Mouse (Mus musculus): ENCODE results near the gene Epb41. TPM values are rescaled to one million over a fixed set of nuclear protein-coding genes. Genes with fewer than 3 reads are reported as not detected.

Gene Epb41
- polyA plus RNA-seq, 1 experiment from 2014 or later, result 133 TPM

DNA sequence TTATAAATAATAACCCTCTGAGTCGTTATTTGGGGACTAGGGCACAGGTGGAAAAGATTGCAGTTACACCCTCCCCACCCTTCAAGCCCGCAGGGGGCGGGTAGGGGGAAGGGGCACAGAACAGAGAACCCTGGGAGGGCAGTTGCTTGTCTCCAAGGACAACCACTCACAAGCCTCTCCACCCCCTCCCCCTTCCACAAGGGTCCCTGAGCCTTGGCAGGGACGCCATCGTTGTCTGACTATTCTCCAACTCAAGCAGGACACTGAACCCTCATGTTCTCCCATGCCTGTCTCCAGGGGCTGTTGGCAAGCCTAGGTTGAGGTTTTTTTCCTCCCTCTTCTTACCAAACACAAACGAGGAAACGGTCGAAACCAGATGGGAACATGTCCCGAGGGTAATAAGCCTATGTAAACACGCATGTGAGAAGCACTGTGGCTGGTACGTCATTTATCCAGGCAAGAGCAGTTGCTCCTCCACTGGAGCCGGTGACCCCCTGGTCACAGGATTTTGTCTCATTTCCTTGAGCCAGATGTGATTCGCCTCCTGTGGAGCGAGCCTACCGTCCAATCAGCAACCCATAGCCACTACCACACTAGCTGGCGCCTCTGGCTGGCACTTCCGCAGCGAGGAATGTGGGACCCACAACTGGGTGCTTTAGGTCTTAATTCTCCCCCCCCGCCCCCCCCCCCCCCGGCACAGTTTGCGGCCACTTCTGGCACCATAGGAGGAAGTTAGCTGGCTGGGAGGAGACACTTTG is 164.7 kb downstream of the Epb41 start:
- peak; percentile 67 for DNase-seq (ENCODE audit: low spot score)
- Histone ChIP-seq H3K4me3 (peak overlapping the region; percentile 37), H3K36me3 (replicated peaks) (peaks cover 16% of the 10 kb centered on the region), H3K27me3 (replicated peaks; ENCODE audit: low read depth, poor library complexity, severe bottlenecking) (peaks cover 44% of the 10 kb centered on the region), H3K27ac (replicated peaks) (no peak overlapping the region), H3K9me3 (0 out of 2 replicates have a peak, but pooled peaks cover 3% of the 10 kb centered on the region), H3K4me1 (peaks cover 43% of the 10 kb centered on the region)
- WGBS, result 15% methylated on average over 21 of the region's 21 CpGs

DNA sequence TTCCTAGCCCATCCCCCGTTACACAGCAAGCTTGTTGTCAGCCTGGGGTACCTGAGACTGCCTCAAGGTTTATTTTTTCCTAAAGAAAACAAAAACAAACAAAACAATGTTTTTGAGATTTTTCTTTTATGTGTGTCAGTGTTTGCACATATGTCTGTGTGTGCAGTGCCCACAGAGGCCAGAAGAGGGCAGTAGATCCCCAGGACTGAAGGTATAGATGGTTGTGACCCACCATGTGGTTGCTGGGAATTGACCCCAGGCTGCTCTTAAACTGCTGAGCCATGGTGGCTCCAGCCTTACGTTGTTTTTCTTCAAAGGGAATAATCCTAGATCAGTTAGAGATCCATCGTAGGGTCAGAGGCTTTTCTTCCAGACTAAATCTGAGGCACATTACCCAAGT is 167.2 kb downstream of the Epb41 start:
- no peak for DNase-seq (ENCODE audit: low spot score)
- Histone ChIP-seq H3K4me1 (peaks cover 24% of the 10 kb centered on the region), H3K36me3 (replicated peaks) (peaks cover 40% of the 10 kb centered on the region), H3K9me3 (0 out of 2 replicates have a peak, but pooled peaks cover 3% of the 10 kb centered on the region), H3K4me3 (no peak overlapping the region), H3K27ac (replicated peaks) (no peak overlapping the region), H3K27me3 (replicated peaks; ENCODE audit: low read depth, poor library complexity, severe bottlenecking) (peaks cover 20% of the 10 kb centered on the region)
- 87% methylated on average over 3 of the region's 3 CpGs for WGBS

DNA sequence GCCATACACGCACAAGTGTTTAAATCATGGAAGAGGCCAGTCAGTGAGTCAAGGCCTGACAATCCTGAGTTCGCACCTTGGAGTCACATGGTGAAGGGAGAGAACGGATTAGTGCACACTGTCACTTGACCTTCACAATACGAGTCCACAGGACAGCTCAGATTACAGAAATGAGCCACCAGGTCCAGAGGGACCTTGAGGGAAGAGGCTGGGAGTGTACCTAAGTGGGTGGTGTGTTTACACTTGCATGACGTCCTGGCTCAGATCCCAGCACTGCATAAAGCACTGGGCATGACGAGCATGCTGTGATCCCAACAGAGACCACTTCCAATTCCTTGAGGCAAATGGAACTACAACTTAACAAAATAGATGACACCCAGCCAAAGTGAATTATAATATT is 168.7 kb downstream of the Epb41 start:
- Histone ChIP-seq H3K36me3 (replicated peaks) (peaks cover 54% of the 10 kb centered on the region), H3K4me1 (peaks cover 21% of the 10 kb centered on the region), H3K27me3 (replicated peaks; ENCODE audit: low read depth, poor library complexity, severe bottlenecking) (peaks cover 5% of the 10 kb centered on the region), H3K9me3 (0 out of 2 replicates have a peak, but pooled peaks cover 3% of the 10 kb centered on the region), H3K4me3 (no peak overlapping the region), H3K27ac (replicated peaks) (no peak overlapping the region)
- 78% methylated on average over 6 of the region's 6 CpGs for WGBS
- DNase-seq (ENCODE audit: low spot score), result no peak

DNA sequence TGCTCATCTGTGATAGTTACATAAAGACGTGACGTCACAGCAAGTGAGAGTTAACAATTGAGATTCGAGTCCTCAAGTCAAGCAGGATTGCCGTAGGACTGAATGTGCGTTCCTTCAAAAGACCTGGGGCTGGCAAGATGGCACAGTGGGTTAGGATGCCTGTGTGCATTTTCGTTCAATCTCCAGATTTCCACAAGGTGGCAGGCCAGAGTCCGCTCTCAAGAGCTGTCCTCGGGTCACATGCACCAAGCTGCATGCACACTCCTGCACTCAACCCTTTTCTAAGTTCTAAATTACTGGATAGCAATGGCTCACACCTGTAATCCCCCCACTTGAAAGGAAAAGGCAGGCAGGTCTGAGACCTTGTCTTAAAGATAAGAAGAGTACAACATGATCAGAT is 170.6 kb downstream of the Epb41 start:
- WGBS, result 61% methylated on average over 8 of the region's 8 CpGs
- peaks cover 73% of the 10 kb centered on the region for H3K36me3 ChIP-seq (replicated peaks)
- DNase-seq (ENCODE audit: low spot score), result peak; percentile 57

DNA sequence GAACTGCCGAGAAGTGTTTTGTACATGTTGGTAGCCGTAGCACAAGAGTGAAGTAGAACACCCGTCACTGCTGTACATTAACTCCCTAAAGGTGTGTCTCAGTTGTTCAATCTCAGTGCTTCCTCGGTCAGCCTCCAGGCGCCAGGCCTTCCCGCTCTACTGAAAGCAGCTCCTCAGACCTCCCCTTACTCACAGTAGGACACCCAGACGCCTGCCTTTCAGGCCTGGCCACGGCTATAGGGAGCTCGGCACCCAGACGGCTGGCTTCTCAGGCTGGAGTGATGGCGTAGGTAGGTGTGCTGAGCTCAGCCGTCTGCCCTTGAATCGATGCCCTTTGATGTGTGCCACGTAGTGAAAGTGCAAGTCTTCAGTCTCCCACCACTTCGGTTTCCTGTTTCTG is 174.0 kb downstream of the Epb41 start:
- Histone ChIP-seq H3K4me3 (no peak overlapping the region), H3K27me3 (replicated peaks; ENCODE audit: low read depth, poor library complexity, severe bottlenecking) (no peaks in the 10 kb centered on the region), H3K27ac (replicated peaks) (no peak overlapping the region), H3K36me3 (replicated peaks) (peaks cover 93% of the 10 kb centered on the region), H3K4me1 (no peaks in the 10 kb centered on the region), H3K9me3 (0 out of 2 replicates have a peak, but pooled peaks cover 1% of the 10 kb centered on the region)
- DNase-seq (ENCODE audit: low spot score), result no peak
- WGBS, result 94% methylated on average over 15 of the region's 15 CpGs

More for the DNA sequence above, 170.6 kb downstream of the Epb41 start:
- Histone ChIP-seq H3K27me3 (replicated peaks; ENCODE audit: low read depth, poor library complexity, severe bottlenecking) (no peaks in the 10 kb centered on the region), H3K4me1 (peaks cover 2% of the 10 kb centered on the region; the same call in 1 of the 2 replicates), H3K4me3 (no peak overlapping the region), H3K27ac (replicated peaks) (no peak overlapping the region), H3K9me3 (0 out of 2 replicates have a peak, but pooled peaks cover 3% of the 10 kb centered on the region)

DNA sequence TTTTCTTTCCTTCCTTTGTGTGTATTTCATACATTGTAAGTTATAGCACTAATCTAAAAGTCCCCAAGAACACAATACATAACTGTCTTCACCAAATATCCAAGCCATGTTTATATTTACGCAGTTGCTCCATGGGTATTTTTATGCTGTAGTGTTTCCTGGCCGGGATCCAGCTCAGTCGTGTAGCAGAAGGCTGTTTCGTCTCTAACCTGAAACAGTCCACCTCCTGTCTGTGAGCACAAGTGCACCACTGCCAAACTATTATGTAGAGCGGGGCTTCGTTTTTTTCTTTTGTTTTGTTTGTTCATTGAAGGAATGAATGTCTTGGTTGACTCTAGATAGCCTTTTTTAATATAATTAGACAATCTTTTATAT is 176.0 kb downstream of the Epb41 start:
- Histone ChIP-seq H3K4me1 (no peaks in the 10 kb centered on the region), H3K4me3 (no peak overlapping the region), H3K9me3 (0 out of 2 replicates have a peak, but pooled peaks cover 1% of the 10 kb centered on the region), H3K27ac (replicated peaks) (no peak overlapping the region), H3K36me3 (replicated peaks) (peaks cover 85% of the 10 kb centered on the region), H3K27me3 (replicated peaks; ENCODE audit: low read depth, poor library complexity, severe bottlenecking) (no peaks in the 10 kb centered on the region)
- no peak for DNase-seq (ENCODE audit: low spot score)
- 95% methylated on average over 6 of the region's 6 CpGs for WGBS

DNA sequence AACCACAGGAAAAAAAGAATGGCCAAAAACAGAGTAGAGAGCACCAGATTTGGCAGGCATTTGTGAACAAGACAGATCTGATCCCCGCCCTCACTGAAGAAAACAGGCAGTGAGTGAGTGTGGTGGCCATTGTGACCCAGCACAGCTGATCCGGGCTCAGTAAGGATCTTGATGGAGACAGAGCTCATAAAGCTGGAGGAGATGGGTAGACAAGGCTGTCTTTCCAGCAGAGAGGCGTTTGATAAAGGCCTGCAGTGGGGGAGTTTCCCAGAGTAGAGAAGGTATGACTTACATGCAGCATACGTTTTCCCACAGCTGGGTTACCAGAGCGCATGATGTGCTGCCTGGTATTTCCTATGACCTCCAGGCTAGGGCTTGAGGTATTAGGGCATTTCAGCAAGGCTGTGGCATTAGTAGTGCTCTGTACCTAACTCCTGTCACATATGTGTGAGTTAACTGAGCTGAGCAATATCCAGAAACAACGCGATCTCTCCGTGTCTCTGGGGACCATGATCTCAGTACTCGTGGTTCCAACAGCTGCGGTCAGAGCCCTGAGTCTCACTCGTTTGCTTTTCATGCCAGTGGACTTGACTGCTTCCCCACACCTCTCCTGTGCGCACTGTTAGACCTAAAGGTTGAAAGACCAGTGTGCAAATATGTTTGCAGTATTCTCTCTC is 176.5 kb downstream of the Epb41 start:
- H3K27ac ChIP-seq (replicated peaks), result no peak overlapping the region
- H3K27me3 ChIP-seq (replicated peaks; ENCODE audit: low read depth, poor library complexity, severe bottlenecking), result no peaks in the 10 kb centered on the region
- H3K36me3 ChIP-seq (replicated peaks), result peaks cover 85% of the 10 kb centered on the region
- 0 out of 2 replicates have a peak, but pooled peaks cover 1% of the 10 kb centered on the region for H3K9me3 ChIP-seq
- WGBS, result 93% methylated on average over 12 of the region's 12 CpGs
- no peak overlapping the region for H3K4me3 ChIP-seq
- DNase-seq (ENCODE audit: low spot score), result no peak
- H3K4me1 ChIP-seq, result no peaks in the 10 kb centered on the region

DNA sequence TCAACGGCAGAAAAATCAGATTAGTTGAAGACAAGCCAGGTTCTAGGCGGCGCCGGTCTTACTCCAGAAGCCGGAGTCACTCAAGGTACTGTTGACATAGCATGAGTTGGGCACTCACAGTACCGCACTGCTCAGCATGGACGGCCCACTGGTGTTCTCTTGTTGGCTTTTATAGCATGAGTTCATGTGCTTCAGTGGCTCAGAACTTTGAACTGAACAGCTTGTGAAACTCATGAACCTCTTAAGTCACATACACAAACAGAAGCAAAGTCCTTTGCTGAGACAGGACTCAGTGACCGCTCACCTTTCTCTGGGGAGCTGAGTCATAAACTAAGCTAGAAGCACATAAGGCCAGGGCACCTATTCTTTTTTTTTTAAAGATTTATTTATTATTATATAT is 177.3 kb downstream of the Epb41 start:
- peaks cover 87% of the 10 kb centered on the region for H3K36me3 ChIP-seq (replicated peaks)
- no peak overlapping the region for H3K4me3 ChIP-seq
- no peak for DNase-seq (ENCODE audit: low spot score)
- 0 out of 2 replicates have a peak, but pooled peaks cover 1% of the 10 kb centered on the region for H3K9me3 ChIP-seq
- no peak overlapping the region for H3K27ac ChIP-seq (replicated peaks)
- 96% methylated on average over 8 of the region's 8 CpGs for WGBS
- H3K4me1 ChIP-seq, result no peaks in the 10 kb centered on the region
- H3K27me3 ChIP-seq (replicated peaks; ENCODE audit: low read depth, poor library complexity, severe bottlenecking), result no peaks in the 10 kb centered on the region

DNA sequence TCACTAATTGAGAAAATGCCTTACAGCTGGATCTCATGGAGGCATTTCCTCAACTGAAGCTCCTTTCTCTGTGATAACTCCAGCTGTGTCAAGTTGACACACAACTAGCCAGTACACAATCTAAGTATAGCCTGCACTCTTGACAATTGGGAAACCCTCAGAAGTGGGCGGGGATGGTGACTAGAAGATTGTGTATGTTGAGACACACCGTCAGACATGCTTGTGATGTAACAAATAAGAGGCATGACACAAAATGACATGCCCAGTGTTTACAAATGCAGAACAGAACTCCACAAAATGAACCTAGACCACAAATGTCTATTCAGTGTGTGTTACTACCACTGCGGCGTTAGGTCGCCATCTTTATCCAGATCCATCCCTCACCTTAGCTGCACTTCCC is 178.0 kb downstream of the Epb41 start:
- no peaks in the 10 kb centered on the region for H3K27me3 ChIP-seq (replicated peaks; ENCODE audit: low read depth, poor library complexity, severe bottlenecking)
- H3K4me3 ChIP-seq, result no peak overlapping the region
- 0 out of 2 replicates have a peak, but pooled peaks cover 1% of the 10 kb centered on the region for H3K9me3 ChIP-seq
- WGBS, result 93% methylated on average over 5 of the region's 5 CpGs
- DNase-seq (ENCODE audit: low spot score), result no peak
- H3K36me3 ChIP-seq (replicated peaks), result peaks cover 87% of the 10 kb centered on the region
- no peak overlapping the region for H3K27ac ChIP-seq (replicated peaks)
- no peaks in the 10 kb centered on the region for H3K4me1 ChIP-seq

DNA sequence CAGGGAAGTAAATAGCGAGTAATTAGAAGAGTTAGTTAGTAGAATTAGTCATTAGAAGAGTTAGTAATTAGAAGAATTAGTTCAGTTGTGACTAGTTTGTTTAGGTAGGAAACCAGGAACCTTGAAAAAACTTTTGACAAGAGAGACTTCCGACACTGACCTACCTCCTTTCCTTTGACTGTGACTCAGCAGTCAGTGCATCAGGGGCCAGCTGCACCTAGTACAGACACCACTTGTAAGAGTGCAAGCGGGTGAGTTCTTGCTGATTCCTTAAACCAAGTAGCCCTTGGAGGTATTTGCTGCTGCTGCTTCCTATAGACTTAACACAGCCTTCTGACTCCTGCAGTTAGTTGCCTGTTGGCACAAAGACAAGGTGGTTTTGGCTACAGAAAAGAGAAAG is 184.4 kb downstream of the Epb41 start:
- no peak for DNase-seq (ENCODE audit: low spot score)
- Histone ChIP-seq H3K36me3 (replicated peaks) (peaks cover 93% of the 10 kb centered on the region), H3K27me3 (replicated peaks; ENCODE audit: low read depth, poor library complexity, severe bottlenecking) (no peaks in the 10 kb centered on the region), H3K4me1 (no peaks in the 10 kb centered on the region), H3K27ac (replicated peaks) (no peak overlapping the region), H3K4me3 (no peak overlapping the region), H3K9me3 (no peaks in the 10 kb centered on the region)
- 85% methylated on average over 3 of the region's 3 CpGs for WGBS

DNA sequence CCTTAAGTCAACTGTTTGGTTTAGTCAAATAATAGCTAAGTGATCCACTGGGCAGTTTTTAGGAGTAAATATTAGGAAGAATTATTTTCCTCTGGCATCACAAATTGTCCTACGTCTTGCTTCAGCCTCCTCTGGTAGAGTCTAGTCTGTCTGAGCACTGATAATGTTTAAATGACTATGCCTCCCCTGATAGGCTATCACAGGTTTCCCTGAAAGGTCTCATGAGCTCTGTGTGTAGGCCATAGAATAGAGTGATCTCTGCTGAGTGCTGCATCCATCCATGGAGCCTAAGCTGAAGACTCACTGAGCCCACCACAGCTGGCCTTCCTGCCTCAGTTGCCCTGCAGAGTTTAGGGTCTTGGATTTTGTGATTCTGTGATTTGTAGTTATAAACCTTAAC is 186.6 kb downstream of the Epb41 start:
- peaks cover 93% of the 10 kb centered on the region for H3K36me3 ChIP-seq (replicated peaks)
- H3K9me3 ChIP-seq, result no peaks in the 10 kb centered on the region
- no peak for DNase-seq (ENCODE audit: low spot score)
- H3K4me1 ChIP-seq, result peaks cover 2% of the 10 kb centered on the region
- 87% methylated on average over 1 of the region's 1 CpGs for WGBS
- no peak overlapping the region for H3K27ac ChIP-seq (replicated peaks)
- no peak overlapping the region for H3K4me3 ChIP-seq
- H3K27me3 ChIP-seq (replicated peaks; ENCODE audit: low read depth, poor library complexity, severe bottlenecking), result no peaks in the 10 kb centered on the region

DNA sequence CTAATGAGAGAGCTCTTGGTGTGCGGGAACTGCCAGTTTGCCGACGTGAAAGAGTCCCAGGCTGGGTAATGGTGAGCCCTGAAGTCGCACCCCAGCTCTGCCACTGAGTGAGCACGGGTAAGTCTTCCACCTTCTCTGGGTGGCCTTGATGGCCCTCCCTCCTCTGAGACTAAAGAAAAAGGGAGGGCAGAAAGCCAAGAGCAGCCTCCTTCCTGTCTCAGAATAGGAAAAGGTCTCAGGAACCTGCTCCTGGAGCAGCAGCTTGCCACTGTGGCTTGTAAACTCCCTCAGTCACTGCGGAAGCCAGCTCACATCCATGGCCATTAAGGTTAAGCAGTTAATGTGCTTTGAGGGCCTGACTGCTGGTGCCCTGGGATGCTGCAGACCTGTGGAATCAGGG is 189.7 kb downstream of the Epb41 start:
- Histone ChIP-seq H3K4me1 (peaks cover 16% of the 10 kb centered on the region), H3K27me3 (replicated peaks; ENCODE audit: low read depth, poor library complexity, severe bottlenecking) (no peaks in the 10 kb centered on the region), H3K4me3 (no peak overlapping the region), H3K36me3 (replicated peaks) (peaks cover 62% of the 10 kb centered on the region), H3K27ac (replicated peaks) (no peak overlapping the region), H3K9me3 (no peaks in the 10 kb centered on the region)
- 87% methylated on average over 6 of the region's 6 CpGs for WGBS
- DNase-seq (ENCODE audit: low spot score), result no peak

DNA sequence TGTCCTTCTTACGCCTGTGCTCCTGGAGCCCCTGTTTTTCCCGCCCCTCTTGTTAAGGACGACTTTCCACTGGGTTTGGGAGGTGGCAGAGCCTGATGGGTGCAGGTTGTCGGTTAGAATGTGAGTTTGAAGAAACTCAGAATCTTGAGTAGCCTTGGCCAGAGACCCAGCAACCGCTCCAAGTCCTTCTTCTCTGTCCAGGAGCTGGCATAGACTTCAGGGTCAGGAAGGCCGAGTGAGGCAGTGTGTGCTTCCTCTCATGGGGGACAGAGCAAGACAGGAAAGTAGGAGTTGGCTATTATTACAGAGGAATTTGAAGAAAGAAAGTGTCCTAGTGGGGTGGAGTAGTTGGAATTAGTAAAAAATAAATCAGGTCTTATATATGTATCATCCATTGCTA is 191.6 kb downstream of the Epb41 start:
- Histone ChIP-seq H3K27me3 (replicated peaks; ENCODE audit: low read depth, poor library complexity, severe bottlenecking) (no peaks in the 10 kb centered on the region), H3K36me3 (replicated peaks) (peaks cover 45% of the 10 kb centered on the region), H3K4me3 (no peak overlapping the region), H3K27ac (replicated peaks) (no peak overlapping the region), H3K4me1 (peaks cover 16% of the 10 kb centered on the region), H3K9me3 (no peaks in the 10 kb centered on the region)
- 81% methylated on average over 6 of the region's 6 CpGs for WGBS
- no peak for DNase-seq (ENCODE audit: low spot score)

All from embryonic facial prominence, embryonic 10.5 days (tissue).